Mouse (Mus musculus) hindbrain, embryonic 11.5 days (tissue): ENCODE results near the gene 1700069L16Rik. TPM values are rescaled to one million over a fixed set of nuclear protein-coding genes. Genes with fewer than 3 reads are reported as not detected.

Experiments used
- ATAC-seq: fragments of 200-750 bp; cut with Nextera tagmentation; 2 replicates; pipeline ENCODE4 v1.8.0; 2017; ENCODE audit warnings: mild to moderate bottlenecking, moderate TSS enrichment, moderate library complexity; ENCODE audit not compliant: low FRiP score
- DNase-seq: peaks from one replicate; pipeline ENCODE4 v3.0.0-alpha.2; 2015; ENCODE audit warnings: low spot score
- H3K27ac ChIP-seq: fragments of 300-500 bp; sonication (generic); 2 replicates; pipeline ENCODE4 v1.5.1; 2014; ENCODE audit warnings: mild to moderate bottlenecking, low read depth, low read length
- H3K27me3 ChIP-seq: fragments of 300-500 bp; sonication (generic); 2 replicates; pipeline ENCODE4 v1.6.1; 2014; ENCODE audit warnings: mild to moderate bottlenecking, low read length, moderate library complexity, mixed read lengths; ENCODE audit not compliant: control insufficient read depth, insufficient read depth
- H3K36me3 ChIP-seq: fragments of 300-500 bp; sonication (generic); 2 replicates; pipeline ENCODE4 v1.6.1; 2014; ENCODE audit warnings: mild to moderate bottlenecking, low read length, moderate library complexity, mixed read lengths; ENCODE audit not compliant: control insufficient read depth, insufficient read depth
- H3K4me1 ChIP-seq: fragments of 300-500 bp; sonication (generic); replicated peaks from 2 replicates; pipeline ENCODE4 v1.6.1; 2014; ENCODE audit warnings: low read length, mixed read lengths; ENCODE audit not compliant: control insufficient read depth, insufficient read depth
- H3K4me2 ChIP-seq: fragments of 300-500 bp; sonication (generic); replicated peaks from 2 replicates; pipeline ENCODE4 v1.6.1; 2014; ENCODE audit warnings: mild to moderate bottlenecking, low read depth, low read length
- H3K4me3 ChIP-seq: fragments of 300-500 bp; sonication (generic); 2 replicates; pipeline ENCODE4 v1.5.1; 2014; ENCODE audit warnings: low read depth, low read length
- H3K9ac ChIP-seq: fragments of 300-500 bp; sonication (generic); 2 replicates; pipeline ENCODE4 v1.6.1; 2014; ENCODE audit warnings: low read depth, low read length
- H3K9me3 ChIP-seq: fragments of 300-500 bp; sonication (generic); 2 replicates; pipeline ENCODE4 v1.6.1; 2016; ENCODE audit warnings: low read length; ENCODE audit not compliant: control insufficient read depth
- WGBS: fragments of 180-500 bp; shearing (Covaris S2); extraction: QIAGEN DNeasy Blood & Tissue Kit; methylation state at CpG from one replicate; pipeline ENCODE4 v1.1.7; 2014; 5-methylcytosine and 5-hydroxymethylcytosine counted together
- polyA plus RNA-seq: library from polyadenylated mRNA; unstranded; fragments of >200 nt; fragmentation: Nextera tagmentation; extraction: Ambion mirVana; gene quantifications from 2 replicates; pipeline ENCODE4 v1.2.1, GENCODE M21; 2014

The 1700069L16Rik gene
- polyA plus RNA-seq, 1 experiment from 2014 or later, result not detected

DNA sequence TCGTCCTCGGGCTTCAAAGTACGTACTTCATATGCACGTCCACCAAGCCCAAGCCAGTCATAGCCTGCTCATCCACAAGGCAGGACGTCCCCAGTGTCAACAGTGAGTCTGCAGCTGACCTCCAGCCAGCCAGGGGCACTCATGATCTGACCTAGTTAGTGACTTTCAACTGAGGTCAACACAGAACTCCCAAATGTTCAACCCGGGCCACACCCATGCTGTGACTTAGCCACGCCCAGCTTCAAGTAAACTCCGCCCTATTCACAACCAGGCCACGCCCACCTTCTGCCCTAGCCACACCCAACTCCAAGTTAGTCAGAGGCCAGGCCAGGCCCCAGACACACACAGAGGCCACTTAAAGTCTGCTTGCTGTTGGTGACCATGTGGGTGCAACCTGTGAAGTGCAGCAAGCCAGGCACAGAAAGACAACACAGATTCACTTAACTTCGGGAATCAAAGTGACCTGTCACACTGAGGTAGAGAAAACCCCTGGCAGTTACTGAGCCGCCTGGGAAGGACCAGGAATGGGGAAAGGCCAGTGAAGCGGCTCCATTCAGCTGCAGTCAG, 59.9 kb downstream of the 1700069L16Rik start:
- H3K36me3 ChIP-seq, result no peaks in the 10 kb centered on the region

GRCm38 (mm10) chr5:113664127-113664526, 60.4 kb downstream of the 1700069L16Rik start:
- ATAC-seq (no peak), DNase-seq (no peak)
- Histone ChIP-seq H3K27me3 (no peaks in the 10 kb centered on the region), H3K27ac (no peak overlapping the region), H3K36me3 (no peaks in the 10 kb centered on the region), H3K4me3 (no peak overlapping the region), H3K4me1 (no peaks in the 10 kb centered on the region), H3K4me2 (no peak overlapping the region), H3K9me3 (no peaks in the 10 kb centered on the region), H3K9ac (no peak overlapping the region)
- 95% methylated on average over 6 of the region's 6 CpGs for WGBS

More for the DNA sequence above, 59.9 kb downstream of the 1700069L16Rik start:
- Histone ChIP-seq H3K4me2 (no peak overlapping the region), H3K9me3 (no peaks in the 10 kb centered on the region), H3K4me1 (no peaks in the 10 kb centered on the region), H3K27me3 (no peaks in the 10 kb centered on the region), H3K27ac (no peak overlapping the region), H3K4me3 (no peak overlapping the region), H3K9ac (no peak overlapping the region)
- whole genome bisulfite sequencing, result 76% methylated on average over 12 of the region's 12 CpGs
- DNase-seq, result no peak
- ATAC-seq, result no peak

DNA sequence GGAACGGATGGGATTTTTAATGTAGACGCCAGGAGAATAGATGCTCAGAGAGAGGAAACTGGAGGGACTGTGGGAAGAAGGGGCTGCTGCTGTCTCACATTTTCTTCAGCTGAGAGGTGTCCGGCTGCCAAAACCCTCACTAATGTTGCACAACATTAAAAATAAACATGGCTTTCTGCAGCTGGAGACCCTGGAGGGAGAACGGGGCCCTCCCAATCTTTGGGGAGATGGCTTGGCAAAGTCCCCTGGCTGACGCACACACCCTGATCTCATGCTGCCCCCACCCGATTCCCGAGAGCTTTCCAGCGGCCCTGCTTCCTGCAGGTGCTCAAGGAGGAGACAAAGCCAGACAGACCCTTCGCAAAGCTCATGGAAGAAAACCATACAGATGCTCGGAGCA, 63.7 kb downstream of the 1700069L16Rik start:
- Histone ChIP-seq H3K27ac (no peak overlapping the region), H3K4me1 (no peaks in the 10 kb centered on the region), H3K4me2 (no peak overlapping the region), H3K9ac (no peak overlapping the region), H3K9me3 (no peaks in the 10 kb centered on the region), H3K36me3 (no peaks in the 10 kb centered on the region), H3K27me3 (no peaks in the 10 kb centered on the region), H3K4me3 (no peak overlapping the region)
- ATAC-seq, result no peak
- WGBS, result 83% methylated on average over 10 of the region's 10 CpGs
- DNase-seq, result no peak

DNA sequence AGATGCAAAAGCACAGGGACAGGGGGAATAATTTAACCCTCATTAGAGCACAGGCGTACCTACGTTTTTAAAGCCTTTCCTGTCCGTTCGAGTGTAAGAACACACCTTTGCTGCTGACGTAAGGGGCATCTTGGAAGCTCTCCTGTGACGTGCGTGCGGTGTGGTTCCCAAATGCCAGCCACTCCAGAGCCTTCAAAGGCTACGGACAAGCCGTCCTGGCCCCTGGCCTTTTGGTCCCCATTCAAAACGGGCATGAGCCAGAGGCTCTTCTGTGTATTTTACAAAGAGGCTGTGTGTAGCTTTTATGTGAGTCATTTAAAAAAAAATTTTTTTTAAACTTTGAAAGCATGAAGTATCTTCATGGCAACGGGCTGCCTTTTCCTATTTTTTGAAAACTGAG, 69.8 kb downstream of the 1700069L16Rik start:
- 83% methylated on average over 12 of the region's 12 CpGs for WGBS
- H3K4me1 ChIP-seq, result no peaks in the 10 kb centered on the region; the same call in none of the 2 replicates
- H3K4me2 ChIP-seq, result no peak overlapping the region
- no peak overlapping the region for H3K27ac ChIP-seq
- no peaks in the 10 kb centered on the region for H3K36me3 ChIP-seq
- H3K9me3 ChIP-seq, result no peaks in the 10 kb centered on the region
- no peak overlapping the region for H3K9ac ChIP-seq
- DNase-seq, result no peak
- ATAC-seq, result no peak
- no peak overlapping the region for H3K4me3 ChIP-seq
- H3K27me3 ChIP-seq, result no peaks in the 10 kb centered on the region; the same call in 1 of the 2 replicates

DNA sequence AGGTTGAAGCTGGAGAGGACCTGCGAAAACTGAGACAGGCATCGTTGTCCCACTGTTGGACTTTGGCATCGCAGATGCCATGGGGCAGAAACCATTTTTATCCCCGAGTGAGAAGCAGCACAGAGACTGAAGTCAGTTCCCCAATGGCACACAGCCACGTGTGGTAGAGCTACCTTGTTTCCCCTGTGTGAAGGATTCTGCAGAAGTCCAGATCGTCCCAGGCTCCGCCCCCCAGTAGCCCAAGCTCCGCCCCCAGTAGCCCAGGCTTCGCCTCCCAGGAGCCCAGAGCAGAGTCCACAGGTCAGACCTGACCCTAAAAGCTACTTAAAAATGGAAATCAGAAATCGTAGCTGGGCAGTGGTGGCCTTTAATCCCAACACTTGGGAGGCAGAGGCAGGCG, 70.4 kb downstream of the 1700069L16Rik start:
- H3K27ac ChIP-seq, result no peak overlapping the region
- no peaks in the 10 kb centered on the region; the same call in none of the 2 replicates for H3K4me1 ChIP-seq
- 76% methylated on average over 11 of the region's 11 CpGs for WGBS
- H3K9me3 ChIP-seq, result no peaks in the 10 kb centered on the region
- no peak overlapping the region for H3K9ac ChIP-seq
- no peak overlapping the region for H3K4me2 ChIP-seq
- H3K4me3 ChIP-seq, result no peak overlapping the region
- DNase-seq (no peak), ATAC-seq (no peak)
- H3K27me3 ChIP-seq, result no peaks in the 10 kb centered on the region; the same call in 1 of the 2 replicates
- no peaks in the 10 kb centered on the region for H3K36me3 ChIP-seq

- H3K9me3 ChIP-seq, result no peaks in the 10 kb centered on the region
- H3K27ac ChIP-seq, result no peak overlapping the region
- H3K4me1 ChIP-seq, result no peaks in the 10 kb centered on the region; the same call in none of the 2 replicates
- ATAC-seq, result no peak
- H3K4me3 ChIP-seq, result no peak overlapping the region
- no peaks in the 10 kb centered on the region for H3K36me3 ChIP-seq
- peak; percentile 15 for DNase-seq
- no peak overlapping the region for H3K9ac ChIP-seq
- no peak overlapping the region for H3K4me2 ChIP-seq
- 20% methylated on average over 5 of the region's 5 CpGs for WGBS
- H3K27me3 ChIP-seq, result no peaks in the 10 kb centered on the region; the same call in 1 of the 2 replicates
Observed at GRCm38 (mm10) chr5:113652215-113652614, 72.4 kb downstream of the 1700069L16Rik start.

DNA sequence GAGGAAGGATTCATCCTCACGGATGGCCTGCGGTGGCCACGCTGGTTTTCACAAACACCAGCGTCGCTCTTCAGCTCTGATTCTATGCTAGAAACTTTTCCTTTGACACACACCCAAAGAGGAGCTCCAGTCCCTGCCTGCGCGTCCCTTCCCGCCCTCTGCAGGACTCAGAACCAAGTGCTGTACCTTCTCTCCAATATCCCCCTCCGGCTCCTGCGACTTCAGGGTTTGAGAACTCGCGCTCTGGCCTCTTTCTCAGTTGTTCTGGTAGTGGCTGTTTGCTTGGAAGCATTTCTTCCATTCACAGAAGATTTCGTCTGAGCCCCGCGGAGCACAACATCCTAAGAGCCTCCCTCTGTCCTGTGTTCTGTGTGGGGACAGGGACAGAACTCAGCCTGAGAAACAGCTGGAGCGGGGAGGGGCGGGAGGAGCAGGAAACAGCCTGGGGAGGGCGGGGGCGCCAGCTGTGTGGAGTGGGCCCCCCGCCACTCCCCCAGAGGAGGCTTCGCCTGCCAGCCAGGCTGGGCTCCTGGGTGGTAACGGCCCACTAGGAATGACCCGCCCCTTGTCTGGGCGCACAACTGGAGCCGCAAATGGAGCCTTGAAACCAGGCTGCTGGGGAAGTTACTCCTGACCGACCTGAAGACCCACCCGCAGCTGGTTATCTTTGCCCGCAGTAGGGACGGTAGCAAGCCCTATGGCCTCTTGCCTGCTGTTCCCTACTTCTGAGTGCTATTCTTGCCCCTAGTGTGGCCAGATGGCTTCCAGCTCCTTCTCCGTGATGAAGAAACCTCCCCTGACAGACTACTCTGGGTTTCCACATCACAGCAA, 74.3 kb downstream of the 1700069L16Rik start, which contains the start of gene Cmklr1:
TSS of gene Cmklr1 (minus strand) at position 392 of the 831 bp plus-strand sequence.
- H3K27ac ChIP-seq, result no peak within 1 kb of the TSS
- no peak for ATAC-seq

DNA sequence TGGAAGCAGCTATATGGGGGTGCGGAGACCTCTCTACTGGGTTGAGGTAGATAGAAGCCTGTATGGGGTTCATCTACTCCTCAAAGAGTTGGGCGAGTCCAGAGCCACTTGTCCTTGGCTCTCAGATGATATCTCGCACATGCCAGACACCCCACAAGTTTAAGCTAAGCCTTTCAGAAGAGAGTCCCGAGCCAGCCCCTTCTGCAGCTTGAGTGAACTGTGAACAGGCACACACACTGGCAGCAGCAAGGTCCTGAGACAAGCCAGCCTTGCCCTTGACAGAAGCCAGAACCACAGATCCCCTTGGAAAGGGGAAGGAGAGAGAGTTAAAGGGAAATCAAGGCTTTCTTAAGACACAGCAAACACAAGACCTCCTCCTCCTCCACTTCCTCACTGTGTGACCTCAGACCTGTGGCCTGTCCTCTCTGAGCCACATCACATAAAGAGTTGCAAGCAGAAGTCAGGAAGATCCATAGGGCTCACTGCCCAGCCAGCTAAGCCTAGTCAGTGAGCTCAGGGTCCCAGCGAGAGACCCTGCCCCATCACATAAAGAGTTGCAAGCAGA, 75.8 kb downstream of the 1700069L16Rik start:
- Histone ChIP-seq H3K4me3 (no peak overlapping the region), H3K27ac (no peak overlapping the region), H3K36me3 (no peaks in the 10 kb centered on the region), H3K4me1 (no peaks in the 10 kb centered on the region; the same call in none of the 2 replicates), H3K27me3 (no peaks in the 10 kb centered on the region; the same call in 1 of the 2 replicates), H3K4me2 (no peak overlapping the region), H3K9me3 (no peaks in the 10 kb centered on the region), H3K9ac (no peak overlapping the region)
- no peak for DNase-seq
- ATAC-seq, result no peak
- WGBS, result 83% methylated on average over 5 of the region's 5 CpGs

More for the DNA sequence above, 74.3 kb downstream of the 1700069L16Rik start, which contains the start of gene Cmklr1:
- WGBS, result 12% methylated on average over 30 of the region's 30 CpGs
- no peaks in the 10 kb centered on the region for H3K36me3 ChIP-seq
- peak within 1 kb of the TSS; percentile 20; the same call in 1 of the 2 replicates for H3K4me2 ChIP-seq
- DNase-seq, result peak; percentile 21
- no peaks in the 10 kb centered on the region for H3K9me3 ChIP-seq
- no peak within 1 kb of the TSS for H3K9ac ChIP-seq
- no peaks in the 10 kb centered on the region; the same call in 1 of the 2 replicates for H3K27me3 ChIP-seq
- H3K4me3 ChIP-seq, result no peak within 1 kb of the TSS; the same call in 1 of the 2 replicates
- no peaks in the 10 kb centered on the region; the same call in none of the 2 replicates for H3K4me1 ChIP-seq
